Mouse (Mus musculus) lung, adult 2 months (tissue): Measurements from ENCODE around the gene Phb2. TPM values are rescaled to one million over a fixed set of nuclear protein-coding genes. Genes with fewer than 3 reads are reported as not detected.
A peak's percentile ranks its signal among the peaks of the same experiment; 100 is the strongest.
"Not testable (repeated sequence)": the region's sequence is repeated elsewhere in the genome, so short reads cannot be mapped to it uniquely, and the experiment has no call there.

Source experiments
- DNase-seq: peaks from one replicate; pipeline ENCODE4 v3.0.0; 2022
- H3K4me1 ChIP-seq: fragments of 200-500 bp; 2 replicates; pipeline ENCODE4 v1.6.1; 2011; ENCODE audit warnings: low read length; ENCODE audit not compliant: control insufficient read depth, insufficient read depth
- H3K4me3 ChIP-seq: fragments of 200-500 bp; replicated peaks from 2 replicates; pipeline ENCODE3; 2011; ENCODE audit warnings: low read depth, mild to moderate bottlenecking, control low read depth, low read length; ENCODE audit errors: extremely low read depth
- CTCF ChIP-seq: fragments of 200-500 bp; IDR thresholded peaks from 2 replicates; pipeline ENCODE4 v1.5.1; 2011; ENCODE audit warnings: mild to moderate bottlenecking, low read length, control low read depth; ENCODE audit not compliant: insufficient read depth
- POLR2A ChIP-seq: fragments of 200-500 bp; IDR thresholded peaks from 2 replicates; pipeline ENCODE4 v1.6.1; 2011; ENCODE audit warnings: low read depth, mild to moderate bottlenecking, control low read depth, low read length, borderline replicate concordance; ENCODE audit errors: extremely low read depth
- WGBS: fragments of 180-500 bp; shearing (Covaris S2); methylation state at CpG from one replicate; pipeline ENCODE4 v1.1.7; 2018; 5-methylcytosine and 5-hydroxymethylcytosine counted together
- polyA plus RNA-seq: library from polyadenylated mRNA; depleted of rRNA; stranded (reverse); fragments of >200 nt; gene quantifications from 2 replicates; pipeline ENCODE4 v1.2.3, GENCODE M21; 2012

Gene Phb2
- polyA plus RNA-seq, 1 experiment = 74.4 TPM

GRCm38 (mm10) chr6:124674591-124674990, 37.5 kb upstream of the Phb2 start:
- peaks cover 4% of the 10 kb centered on the region; the same call in 1 of the 2 replicates for H3K4me1 ChIP-seq
- WGBS = 97% methylated on average over 7 of the region's 7 CpGs
- TF ChIP-seq POLR2A (no peak), CTCF (no peak)
- no peak for DNase-seq
- no peak overlapping the region for H3K4me3 ChIP-seq

DNA sequence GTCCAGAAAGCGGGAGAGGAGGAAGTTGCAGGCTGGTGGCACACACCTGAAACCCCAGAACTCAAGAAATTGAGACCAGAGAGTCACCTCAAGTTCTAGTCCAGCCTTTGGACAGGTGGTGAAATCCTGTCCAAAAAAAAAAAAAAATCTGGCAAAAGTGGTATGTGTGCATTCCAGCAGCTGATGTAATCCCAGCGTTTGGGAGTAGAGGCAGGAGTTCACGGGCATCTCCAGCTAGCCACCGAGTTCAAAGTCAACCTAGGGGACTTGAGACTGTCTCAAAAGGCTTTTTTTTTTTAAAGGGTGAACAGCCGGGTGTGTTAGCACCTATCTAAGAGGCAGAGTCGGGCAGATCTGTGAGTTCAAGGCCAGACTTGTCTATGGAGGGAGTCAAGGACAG, 36.0 kb upstream of the Phb2 start:
- H3K4me3 ChIP-seq = no peak overlapping the region
- H3K4me1 ChIP-seq = peaks cover 2% of the 10 kb centered on the region; the same call in 1 of the 2 replicates
- TF ChIP-seq CTCF (no peak), POLR2A (no peak)
- no peak for DNase-seq
- WGBS = 65% methylated on average over 6 of the region's 6 CpGs

GRCm38 (mm10) chr6:124678769-124679168, 33.4 kb upstream of the Phb2 start:
- no peak for DNase-seq

DNA sequence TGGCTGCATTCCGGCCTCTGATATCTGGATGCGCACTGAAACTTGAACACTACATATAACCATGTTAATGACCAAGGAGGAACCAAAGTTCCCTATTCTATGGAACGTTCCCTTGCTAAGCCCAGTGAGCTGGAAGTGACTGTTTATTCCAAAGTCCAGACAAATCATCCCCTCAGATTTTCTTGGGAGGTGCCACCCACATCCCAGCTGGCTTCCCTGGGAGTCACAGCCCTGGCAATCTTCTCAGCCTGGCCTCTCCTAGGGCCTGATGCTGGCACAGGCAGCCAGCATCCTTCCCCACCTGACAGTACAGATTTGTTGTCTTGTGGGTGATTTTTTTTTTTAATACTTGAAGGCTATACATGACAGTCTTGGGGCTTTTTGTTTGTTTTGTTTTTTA, 32.6 kb upstream of the Phb2 start:
- no peak for TF ChIP-seq POLR2A
- no peak for TF ChIP-seq CTCF
- no peak for DNase-seq
- no peak overlapping the region for H3K4me3 ChIP-seq
- 77% methylated on average over 3 of the region's 3 CpGs for WGBS
- peaks cover 4% of the 10 kb centered on the region for H3K4me1 ChIP-seq

More at GRCm38 (mm10) chr6:124678769-124679168, 33.4 kb upstream of the Phb2 start:
- Histone ChIP-seq H3K4me3 (no peak overlapping the region), H3K4me1 (peaks cover 4% of the 10 kb centered on the region)
- 89% methylated on average over 7 of the region's 7 CpGs for WGBS
- no peak for TF ChIP-seq CTCF
- no peak for TF ChIP-seq POLR2A

GRCm38 (mm10) chr6:124682291-124682690, 29.8 kb upstream of the Phb2 start:
- 73% methylated on average over 6 of the region's 6 CpGs for WGBS
- H3K4me1 ChIP-seq, H3K4me3 ChIP-seq, DNase-seq: not testable (repeated sequence)

DNA sequence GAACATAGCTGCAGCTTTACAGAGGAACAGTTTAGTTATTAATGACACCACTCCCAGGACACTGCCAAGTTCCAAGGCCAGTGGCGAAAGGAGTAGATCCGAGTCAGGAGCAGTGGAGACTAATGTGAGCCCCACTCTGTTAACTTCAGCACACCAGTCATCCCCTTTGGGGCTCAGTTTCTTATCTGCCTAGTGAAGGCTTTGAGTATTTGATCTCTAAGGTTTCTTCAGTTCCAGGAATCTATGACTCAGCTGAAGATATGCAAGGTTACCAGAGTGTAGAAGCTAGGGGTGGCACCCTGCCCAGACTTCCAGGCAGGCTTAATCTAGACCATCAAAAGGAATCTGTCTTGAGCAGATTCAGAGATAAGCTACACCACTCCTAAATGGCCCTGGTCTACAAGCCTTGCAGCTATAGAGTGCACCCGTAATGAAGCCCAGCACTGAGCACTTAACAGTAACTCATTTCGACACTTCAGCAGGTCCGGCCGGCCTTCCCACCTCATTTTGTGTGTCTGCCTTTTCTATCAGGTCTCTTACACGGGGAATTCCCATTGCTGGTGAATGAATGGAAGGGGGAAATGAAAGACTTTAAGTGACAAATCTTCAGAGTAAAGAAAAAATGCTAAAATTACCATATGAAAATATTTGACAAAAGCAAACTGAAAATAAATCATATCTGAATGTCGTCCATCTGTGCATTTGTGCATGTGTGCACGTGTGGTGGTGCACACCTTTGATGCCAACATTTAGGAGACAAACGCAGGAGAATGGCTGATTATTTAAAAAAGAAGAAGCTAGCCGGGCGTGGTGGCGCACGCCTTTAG, 28.3 kb upstream of the Phb2 start:
- peak; percentile 53 for DNase-seq
- Histone ChIP-seq H3K4me3 (no peak overlapping the region), H3K4me1 (peaks cover 9% of the 10 kb centered on the region)
- TF ChIP-seq CTCF = no peak
- no peak for TF ChIP-seq POLR2A
- WGBS = 57% methylated on average over 14 of the region's 14 CpGs

DNA sequence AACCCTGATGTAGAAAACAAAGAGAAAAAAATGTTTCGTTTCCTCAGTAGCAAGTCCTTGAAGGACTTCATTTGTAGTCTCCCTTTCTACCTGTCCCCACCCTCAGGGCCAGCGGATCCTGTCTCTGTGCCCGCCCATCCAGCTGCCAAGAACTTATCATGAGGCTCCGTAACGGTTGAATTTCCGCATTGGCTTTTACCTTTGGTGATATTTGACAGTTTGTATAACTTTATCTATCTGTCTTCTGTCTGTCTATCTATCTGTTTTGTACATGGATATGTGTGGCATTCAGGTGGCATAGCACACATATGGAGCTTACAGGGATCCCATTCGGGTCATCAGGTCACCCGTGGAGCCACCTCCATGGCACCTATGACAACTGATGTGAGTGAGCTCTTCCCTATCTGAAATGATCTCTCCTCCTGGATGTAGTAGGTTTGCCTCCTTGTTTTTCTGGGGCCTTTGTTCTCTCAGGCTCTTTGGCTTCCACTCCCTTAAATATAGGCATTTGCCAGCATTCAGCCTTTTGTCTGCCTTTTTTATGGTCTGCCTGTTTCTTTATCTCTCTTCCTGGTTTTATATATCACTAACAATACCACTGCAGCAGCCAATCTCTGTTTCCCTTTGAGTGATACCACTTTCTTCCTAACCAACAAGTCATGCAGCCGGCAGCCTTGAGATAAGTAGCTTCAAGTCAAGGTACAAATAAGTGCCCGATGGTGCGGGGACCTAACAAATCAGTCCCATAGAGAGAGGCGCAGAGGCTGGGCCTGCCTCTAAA, 26.3 kb upstream of the Phb2 start:
- H3K4me3 ChIP-seq = no peak overlapping the region
- WGBS = 75% methylated on average over 12 of the region's 12 CpGs
- DNase-seq = no peak
- TF ChIP-seq POLR2A (no peak), CTCF (no peak)
- peaks cover 9% of the 10 kb centered on the region for H3K4me1 ChIP-seq

GRCm38 (mm10) chr6:124686644-124687043, 25.5 kb upstream of the Phb2 start:
- H3K4me1 ChIP-seq, H3K4me3 ChIP-seq, DNase-seq: not testable (repeated sequence)
- WGBS = 81% methylated on average over 1 of the region's 1 CpGs

- TF ChIP-seq CTCF = no peak
- TF ChIP-seq POLR2A = no peak
- no peak for DNase-seq
- 47% methylated on average over 8 of the region's 8 CpGs for WGBS
- H3K4me1 ChIP-seq = peaks cover 11% of the 10 kb centered on the region
- no peak overlapping the region for H3K4me3 ChIP-seq
These were observed 23.9 kb upstream of the Phb2 start for GRCm38 (mm10) chr6:124688151-124688758.

- WGBS = 90% methylated on average over 3 of the region's 3 CpGs
- no peak overlapping the region for H3K4me3 ChIP-seq
- peaks cover 14% of the 10 kb centered on the region for H3K4me1 ChIP-seq
- DNase-seq = no peak
- TF ChIP-seq POLR2A (no peak), CTCF (no peak)
These were observed 23.1 kb upstream of the Phb2 start for GRCm38 (mm10) chr6:124689011-124689410.
